Mouse (Mus musculus): ENCODE results near the gene Prss36.

GRCm38 (mm10) chr7:127936216-127936884 is 10.2 kb downstream of the Prss36 start:
- TF ChIP-seq CTCF (IDR thresholded peaks at IDR 0.05; ENCODE audit: low read depth) (no peak), EP300 (IDR thresholded peaks at IDR 0.05; ENCODE audit: low read depth) (no peak)

Data from liver, postnatal 0 days (tissue).